Mouse (Mus musculus) CH12.LX (cell line): Measurements from ENCODE around the gene Irf3. TPM values are rescaled to one million over a fixed set of nuclear protein-coding genes. Genes with fewer than 3 reads are reported as not detected.

ENCODE experiments used
- DNase-seq: peaks from one replicate; pipeline ENCODE4 v3.0.0-alpha.2; 2013; ENCODE audit errors: extremely low read depth
- H3K27ac ChIP-seq: 2 replicates; pipeline ENCODE4 v1.5.1; 2012; ENCODE audit warnings: low read depth, mild to moderate bottlenecking, control low read depth, moderate library complexity; ENCODE audit not compliant: insufficient read depth
- H3K27me3 ChIP-seq: replicated peaks from 2 replicates; pipeline ENCODE3; 2012; ENCODE audit warnings: inconsistent platforms
- H3K36me3 ChIP-seq, 2 experiments: replicated peaks in 1 of 2; 2 replicates each; pipeline versions ENCODE3 to v1.6.1; 2012; ENCODE audit warnings: inconsistent platforms in 1 of 2, low read length in 1 of 2, mild to moderate bottlenecking in 1 of 2, mixed read lengths in 1 of 2, moderate library complexity in 1 of 2; ENCODE audit not compliant: control insufficient read depth in 1 of 2, insufficient read depth in 1 of 2
- H3K4me1 ChIP-seq, 2 experiments: 2 replicates each; pipeline ENCODE4 v1.6.1; 2012; ENCODE audit warnings: inconsistent platforms in 1 of 2, moderate library complexity in 1 of 2; ENCODE audit not compliant: insufficient read depth in 2 of 2, control insufficient read depth in 1 of 2
- H3K4me2 ChIP-seq: 2 replicates; pipeline ENCODE4 v1.6.1; 2012; ENCODE audit warnings: low read depth, mild to moderate bottlenecking, control low read depth; ENCODE audit not compliant: poor library complexity, insufficient read depth, severe bottlenecking
- H3K4me3 ChIP-seq, 3 experiments: fragments of 150-350 bp in 1 of 3; sonication (generic) in 1 of 3; replicated peaks in 1 of 3; 2 replicates each; pipeline versions ENCODE3 to v1.5.1; 2011 to 2012; ENCODE audit warnings: low read depth in 2 of 3, low read length in 2 of 3, mild to moderate bottlenecking in 2 of 3, moderate library complexity in 2 of 3, control low read depth in 1 of 3, improper control_type of control experiment in 1 of 3, inconsistent platforms in 1 of 3, mixed read lengths in 1 of 3; ENCODE audit not compliant: poor library complexity in 1 of 3
- H3K79me2 ChIP-seq: replicated peaks from 2 replicates; pipeline ENCODE4 v1.6.1; 2012; ENCODE audit warnings: mild to moderate bottlenecking, moderate library complexity; ENCODE audit not compliant: control insufficient read depth, poor library complexity, insufficient read depth, severe bottlenecking; ENCODE audit errors: extremely low read depth
- H3K9ac ChIP-seq: 2 replicates; pipeline ENCODE4 v1.6.1; 2012; ENCODE audit warnings: low read depth, mild to moderate bottlenecking, control low read depth, moderate library complexity; ENCODE audit not compliant: insufficient read depth
- H3K9me3 ChIP-seq: replicated peaks from 2 replicates; pipeline ENCODE3; 2012; ENCODE audit warnings: low read length, inconsistent platforms, mixed read lengths
- BHLHE40 ChIP-seq: IDR thresholded peaks from 2 replicates; pipeline ENCODE4 v1.6.1; 2011; ENCODE audit warnings: mild to moderate bottlenecking, low read depth, low read length, improper control_type of control experiment
- CHD1 ChIP-seq: IDR thresholded peaks from 2 replicates; pipeline ENCODE4 v1.6.1; 2012; ENCODE audit warnings: low read depth, low read length, improper control_type of control experiment, inconsistent platforms
- CHD2 ChIP-seq: IDR thresholded peaks from 2 replicates; pipeline ENCODE4 v1.6.1; 2011; ENCODE audit warnings: low read length, improper control_type of control experiment
- EP300 ChIP-seq: IDR thresholded peaks from 2 replicates; pipeline ENCODE4 v1.6.1; 2011; ENCODE audit warnings: low read length, improper control_type of control experiment
- ETS1 ChIP-seq: conservative IDR thresholded peaks from 2 replicates; pipeline ENCODE4 v1.6.1; 2012; ENCODE audit warnings: low read depth, mild to moderate bottlenecking, inconsistent platforms, low read length, improper control_type of control experiment, moderate library complexity
- IRF4 ChIP-seq: IDR thresholded peaks from 2 replicates; pipeline ENCODE4 v1.6.1; 2014; ENCODE audit warnings: low read depth, mild to moderate bottlenecking, inconsistent platforms, low read length, improper control_type of control experiment
- JUN ChIP-seq: IDR thresholded peaks from 2 replicates; pipeline ENCODE4 v1.6.1; 2011; ENCODE audit warnings: low read depth, mild to moderate bottlenecking, low read length, improper control_type of control experiment, moderate library complexity; ENCODE audit not compliant: insufficient read depth
- MAFK ChIP-seq: IDR thresholded peaks from 2 replicates; pipeline ENCODE4 v1.6.1; 2011; ENCODE audit warnings: low read length, improper control_type of control experiment; ENCODE audit not compliant: insufficient replicate concordance
- MAX ChIP-seq: IDR thresholded peaks from 2 replicates; pipeline ENCODE4 v1.6.1; 2011; ENCODE audit warnings: low read length, improper control_type of control experiment
- MAZ ChIP-seq: IDR thresholded peaks from 2 replicates; pipeline ENCODE4 v1.6.1; 2012; ENCODE audit warnings: low read depth, mild to moderate bottlenecking, inconsistent platforms, low read length, improper control_type of control experiment, moderate library complexity
- MEF2A ChIP-seq: IDR thresholded peaks from 2 replicates; pipeline ENCODE4 v1.6.1; 2014; ENCODE audit warnings: low read depth, mild to moderate bottlenecking, inconsistent platforms, low read length, improper control_type of control experiment, borderline replicate concordance
- MXI1 ChIP-seq: IDR thresholded peaks from 2 replicates; pipeline ENCODE4 v1.6.1; 2011; ENCODE audit warnings: mild to moderate bottlenecking, low read depth, low read length, improper control_type of control experiment
- NELFE ChIP-seq: IDR thresholded peaks from 2 replicates; pipeline ENCODE4 v1.6.1; 2011; ENCODE audit warnings: low read depth, low read length, improper control_type of control experiment
- RCOR1 ChIP-seq: conservative IDR thresholded peaks from 2 replicates; pipeline ENCODE4 v1.6.1; 2012; ENCODE audit warnings: low read depth, mild to moderate bottlenecking, inconsistent platforms, low read length, improper control_type of control experiment
- SIN3A ChIP-seq: IDR thresholded peaks from 2 replicates; pipeline ENCODE4 v1.6.1; 2012; ENCODE audit warnings: low read length, improper control_type of control experiment, inconsistent platforms
- TCF12 ChIP-seq: IDR thresholded peaks from 2 replicates; pipeline ENCODE4 v1.6.1; 2014; ENCODE audit warnings: low read depth, mild to moderate bottlenecking, inconsistent platforms, low read length, improper control_type of control experiment
- ZNF384 ChIP-seq: IDR thresholded peaks from 2 replicates; pipeline ENCODE4 v1.6.1; 2012; ENCODE audit warnings: low read depth, low read length, improper control_type of control experiment, inconsistent platforms
- dilution Hi-C: fragments of 300-500 bp; cut with MboI; formaldehyde crosslinking; loops from 2 replicates; pipeline ENCODE4 v1.14.3; 2020; ENCODE audit warnings: low sequenced_read_pairs; ENCODE audit not compliant: extremely low pct_unique_long_range_greater_than_20kb, extremely low pct_ligation_motif_present
- in situ Hi-C: fragments of 300-500 bp; cut with MboI; formaldehyde crosslinking; loops from 3 replicates; pipeline ENCODE4 v1.14.3; 2019; ENCODE audit warnings: low sequenced_read_pairs, low pct_ligation_motif_present, low pct_unique_long_range_greater_than_20kb, mixed read lengths
- polyA plus RNA-seq: library from polyadenylated mRNA; unstranded; fragments of >175 nt; gene quantifications from 2 replicates; pipeline ENCODE4 v1.2.1, GENCODE M21; 2012; ENCODE audit warnings: low read depth; ENCODE audit not compliant: insufficient read length
- total RNA-seq, 2 experiments: library from RNA; depleted of rRNA; stranded (reverse); fragments of 300-350 nt in 1 of 2; fragments of >200 nt in 1 of 2; gene quantifications; 2 replicates each; pipeline ENCODE4 v1.2.3; 2012 to 2014

Gene Irf3
- total and polyA plus RNA-seq, 3 experiments: 33.5 to 79.7 (median 56.5) TPM

DNA sequence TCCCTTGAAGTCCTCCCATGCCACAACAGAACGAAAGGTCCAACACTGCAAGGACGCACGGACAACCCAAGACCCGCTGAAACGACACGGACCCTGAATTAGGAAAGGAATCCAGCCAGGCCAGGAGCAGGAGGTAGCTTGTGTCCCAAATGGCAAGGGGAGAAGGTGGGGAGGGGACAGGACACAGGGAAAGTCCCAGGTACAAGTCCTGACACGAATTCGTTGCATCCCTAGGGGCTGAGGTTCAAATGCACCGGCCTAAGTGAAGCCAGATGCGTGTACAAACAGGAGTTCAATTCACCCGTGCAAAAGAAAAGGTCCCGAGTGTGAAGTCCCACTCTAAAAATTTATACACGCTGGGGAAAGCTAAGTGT is 54.1 kb downstream of the Irf3 start:
- TF ChIP-seq MAX (peak; percentile 41; the same call in 1 of the 2 replicates), ZNF384 (peak; percentile 33; the same call in 1 of the 2 replicates), CHD1 (peak; percentile 98), IRF4 (peak; percentile 41; the same call in 1 of the 2 replicates), BHLHE40 (peak; percentile 74), TCF12 (peak; percentile 69; the same call in 1 of the 2 replicates), NELFE (peak; percentile 12; the same call in 1 of the 2 replicates), MXI1 (no peak), ETS1 (peak; percentile 45; the same call in 1 of the 2 replicates), MEF2A (peak; percentile 72), MAFK (no peak), JUN (no peak), MAZ (peak; percentile 44; the same call in 1 of the 2 replicates), EP300 (peak; percentile 74), SIN3A (peak; percentile 72), CHD2 (no peak), RCOR1 (peak; percentile 61; the same call in 1 of the 2 replicates)
- H3K36me3 ChIP-seq: peaks cover 37 to 38% of the 10 kb centered on the region in 2 experiments
- peak overlapping the region; percentile 64 to 80 (median 65) for H3K4me3 ChIP-seq
- DNase-seq: peak; percentile 80
- dilution Hi-C loops (no loop called here), in situ Hi-C loops (no loop called here)
- peaks cover 3% of the 10 kb centered on the region for H3K79me2 ChIP-seq
- peaks cover 0 to 18% of the 10 kb centered on the region in 2 experiments; a peak in 2 of 4 replicates for H3K4me1 ChIP-seq
- peak overlapping the region; percentile 71 for H3K4me2 ChIP-seq
- H3K9me3 ChIP-seq: no peaks in the 10 kb centered on the region
- no peaks in the 10 kb centered on the region for H3K27me3 ChIP-seq
- H3K9ac ChIP-seq: peak overlapping the region; percentile 78
- peak overlapping the region; percentile 98 for H3K27ac ChIP-seq

Other genes starting within 250 kb of the Irf3 start
Only the 20 nearest of the 37 such genes appear.
- gene Pnkp, start 140.5 kb upstream of the Irf3 start, total RNA-seq (2012; rRNA removed): 35.9 and 41.6 TPM in 2 replicates
- 14.8 and 15.3 TPM in 2 replicates for gene Pnkp, start 140.5 kb upstream of the Irf3 start, total RNA-seq (2014; rRNA removed)
- gene Pnkp, start 140.5 kb upstream of the Irf3 start, polyA plus RNA-seq: 20.7 and 22.2 TPM in 2 replicates
- gene Ptov1, start 127.9 kb upstream of the Irf3 start, total RNA-seq (2012; rRNA removed): 11.5 and 16.8 TPM in 2 replicates
- gene Ptov1, start 127.9 kb upstream of the Irf3 start, total RNA-seq (2014; rRNA removed): 5.7 and 7.8 TPM in 2 replicates
- 15.5 and 21.0 TPM in 2 replicates for gene Ptov1, start 127.9 kb upstream of the Irf3 start, polyA plus RNA-seq
- 56.7 and 57.6 TPM in 2 replicates for gene Med25, start 104.9 kb upstream of the Irf3 start, total RNA-seq (2012; rRNA removed)
- 18.4 and 20.8 TPM in 2 replicates for gene Med25, start 104.9 kb upstream of the Irf3 start, total RNA-seq (2014; rRNA removed)
- 67.4 and 75.4 TPM in 2 replicates for gene Med25, start 104.9 kb upstream of the Irf3 start, polyA plus RNA-seq
- gene Fuz, start 101.6 kb upstream of the Irf3 start, total RNA-seq (2012; rRNA removed): 12.2 and 16.9 TPM in 2 replicates
- 16.1 and 16.7 TPM in 2 replicates for gene Fuz, start 101.6 kb upstream of the Irf3 start, total RNA-seq (2014; rRNA removed)
- 15.9 and 17.1 TPM in 2 replicates for gene Fuz, start 101.6 kb upstream of the Irf3 start, polyA plus RNA-seq
- 53.4 and 61.1 TPM in 2 replicates for gene Ap2a1, start 68.2 kb upstream of the Irf3 start, total RNA-seq (2012; rRNA removed)
- gene Ap2a1, start 68.2 kb upstream of the Irf3 start, total RNA-seq (2014; rRNA removed): 35.7 and 38.5 TPM in 2 replicates
- 52.6 and 56.3 TPM in 2 replicates for gene Ap2a1, start 68.2 kb upstream of the Irf3 start, polyA plus RNA-seq
- 0.08 TPM in 1 of 2 replicates, not detected in the other for gene Tsks, start 54.4 kb upstream of the Irf3 start, total RNA-seq (2012; rRNA removed)
- gene Tsks, start 54.4 kb upstream of the Irf3 start, total RNA-seq (2014; rRNA removed): not detected in 2 replicates
- not detected in 2 replicates for gene Tsks, start 54.4 kb upstream of the Irf3 start, polyA plus RNA-seq
- gene Cpt1c, start 22.8 kb upstream of the Irf3 start, total RNA-seq (2012; rRNA removed): 3.6 and 4.5 TPM in 2 replicates
- 10.2 and 10.3 TPM in 2 replicates for gene Cpt1c, start 22.8 kb upstream of the Irf3 start, total RNA-seq (2014; rRNA removed)
- gene Cpt1c, start 22.8 kb upstream of the Irf3 start, polyA plus RNA-seq: 10.4 and 12.7 TPM in 2 replicates
- 340 and 407 TPM in 2 replicates for gene Prmt1, start 11.1 kb upstream of the Irf3 start, total RNA-seq (2012; rRNA removed)
- gene Prmt1, start 11.1 kb upstream of the Irf3 start, total RNA-seq (2014; rRNA removed): 220 and 231 TPM in 2 replicates
- gene Prmt1, start 11.1 kb upstream of the Irf3 start, polyA plus RNA-seq: 608 and 642 TPM in 2 replicates
- gene Bcl2l12, start 1.1 kb downstream of the Irf3 start, total RNA-seq (2012; rRNA removed): 11.8 and 12.0 TPM in 2 replicates
- gene Bcl2l12, start 1.1 kb downstream of the Irf3 start, total RNA-seq (2014; rRNA removed): 9.2 and 9.8 TPM in 2 replicates
- gene Bcl2l12, start 1.1 kb downstream of the Irf3 start, polyA plus RNA-seq: 10.8 and 12.6 TPM in 2 replicates
- gene Scaf1, start 18.7 kb downstream of the Irf3 start, total RNA-seq (2012; rRNA removed): 15.5 and 18.2 TPM in 2 replicates
- gene Scaf1, start 18.7 kb downstream of the Irf3 start, total RNA-seq (2014; rRNA removed): 5.4 and 6.1 TPM in 2 replicates
- 38.9 and 41.9 TPM in 2 replicates for gene Scaf1, start 18.7 kb downstream of the Irf3 start, polyA plus RNA-seq
- 5.0 and 10.6 TPM in 2 replicates for gene Rras, start 20.3 kb downstream of the Irf3 start, total RNA-seq (2012; rRNA removed)
- 6.6 and 7.2 TPM in 2 replicates for gene Rras, start 20.3 kb downstream of the Irf3 start, total RNA-seq (2014; rRNA removed)
- 18.5 and 19.8 TPM in 2 replicates for gene Rras, start 20.3 kb downstream of the Irf3 start, polyA plus RNA-seq
- gene Prr12, start 55.2 kb downstream of the Irf3 start, total RNA-seq (2012; rRNA removed): 5.7 and 6.5 TPM in 2 replicates
- gene Prr12, start 55.2 kb downstream of the Irf3 start, total RNA-seq (2014; rRNA removed): 1.1 and 1.2 TPM in 2 replicates
- gene Prr12, start 55.2 kb downstream of the Irf3 start, polyA plus RNA-seq: 18.0 and 20.5 TPM in 2 replicates
- 73.2 and 86.8 TPM in 2 replicates for gene Nosip, start 64.8 kb downstream of the Irf3 start, total RNA-seq (2012; rRNA removed)
- gene Nosip, start 64.8 kb downstream of the Irf3 start, total RNA-seq (2014; rRNA removed): 79.3 and 81.4 TPM in 2 replicates
- 72.4 and 83.9 TPM in 2 replicates for gene Nosip, start 64.8 kb downstream of the Irf3 start, polyA plus RNA-seq
- 7.1 and 7.6 TPM in 2 replicates for gene Prrg2, start 65.0 kb downstream of the Irf3 start, total RNA-seq (2012; rRNA removed)
- gene Prrg2, start 65.0 kb downstream of the Irf3 start, total RNA-seq (2014; rRNA removed): 6.1 and 6.7 TPM in 2 replicates
- gene Prrg2, start 65.0 kb downstream of the Irf3 start, polyA plus RNA-seq: 7.2 and 7.7 TPM in 2 replicates
- gene Rcn3, start 94.6 kb downstream of the Irf3 start, total RNA-seq (2012; rRNA removed): 0.38 and 0.42 TPM in 2 replicates
- not detected in 2 replicates for gene Rcn3, start 94.6 kb downstream of the Irf3 start, total RNA-seq (2014; rRNA removed)
- not detected in 2 replicates for gene Rcn3, start 94.6 kb downstream of the Irf3 start, polyA plus RNA-seq
- gene Fcgrt, start 106.2 kb downstream of the Irf3 start, total RNA-seq (2012; rRNA removed): 0.13 and 0.17 TPM in 2 replicates
- not detected in 2 replicates for gene Fcgrt, start 106.2 kb downstream of the Irf3 start, total RNA-seq (2014; rRNA removed)
- 0.15 and 0.16 TPM in 2 replicates for gene Fcgrt, start 106.2 kb downstream of the Irf3 start, polyA plus RNA-seq
- gene Rps11, start 126.8 kb downstream of the Irf3 start, total RNA-seq (2012; rRNA removed): 1,839 and 2,104 TPM in 2 replicates
- 898 and 923 TPM in 2 replicates for gene Rps11, start 126.8 kb downstream of the Irf3 start, total RNA-seq (2014; rRNA removed)
- gene Rps11, start 126.8 kb downstream of the Irf3 start, polyA plus RNA-seq: 1,465 and 1,699 TPM in 2 replicates
- gene Rpl13a, start 131.1 kb downstream of the Irf3 start, total RNA-seq (2012; rRNA removed): 5,043 and 5,211 TPM in 2 replicates
- gene Rpl13a, start 131.1 kb downstream of the Irf3 start, total RNA-seq (2014; rRNA removed): 2,822 and 2,851 TPM in 2 replicates
- gene Rpl13a, start 131.1 kb downstream of the Irf3 start, polyA plus RNA-seq: 4,154 and 5,174 TPM in 2 replicates
- gene Gm45713, start 138.6 kb downstream of the Irf3 start, total RNA-seq (2012; rRNA removed): 1.3 and 2.2 TPM in 2 replicates
- gene Gm45713, start 138.6 kb downstream of the Irf3 start, total RNA-seq (2014; rRNA removed): not detected in 2 replicates
- gene Gm45713, start 138.6 kb downstream of the Irf3 start, polyA plus RNA-seq: 1.4 TPM in 1 of 2 replicates, not detected in the other
- gene Flt3l, start 138.8 kb downstream of the Irf3 start, total RNA-seq (2012; rRNA removed): 4.0 and 4.9 TPM in 2 replicates
- gene Flt3l, start 138.8 kb downstream of the Irf3 start, total RNA-seq (2014; rRNA removed): 4.3 and 4.6 TPM in 2 replicates
- 11.4 and 14.9 TPM in 2 replicates for gene Flt3l, start 138.8 kb downstream of the Irf3 start, polyA plus RNA-seq